Mouse (Mus musculus): Measurements from ENCODE around the gene Chac2. TPM values are rescaled to one million over a fixed set of nuclear protein-coding genes. Genes with fewer than 3 reads are reported as not detected.

Gene Chac2
- polyA plus RNA-seq, 1 experiment from 2014 or later: 24.4 TPM

GRCm38 (mm10) chr11:30986625-30987017, 471 bp upstream of the Chac2 start:
- DNase-seq (ENCODE audit: low spot score) (no peak), ATAC-seq (peak; percentile 75)
- Histone ChIP-seq H3K4me3 (ENCODE audit: low read depth, low read length) (peak overlapping the region; percentile 57), H3K4me2 (ENCODE audit: low read length) (peak overlapping the region; percentile 67), H3K9me3 (replicated peaks; ENCODE audit: control insufficient read depth, low read length) (no peaks in the 10 kb centered on the region), H3K9ac (ENCODE audit: low read length) (peak overlapping the region; percentile 70), H3K27ac (ENCODE audit: low read depth, low read length) (peak overlapping the region; percentile 55), H3K4me1 (ENCODE audit: control insufficient read depth, insufficient read depth, low read length) (peaks cover 4% of the 10 kb centered on the region; the same call in 1 of the 2 replicates), H3K36me3 (ENCODE audit: control insufficient read depth, insufficient read depth, low read length) (no peaks in the 10 kb centered on the region), H3K27me3 (replicated peaks; ENCODE audit: control insufficient read depth, insufficient read depth, low read length) (no peaks in the 10 kb centered on the region)
- 2% methylated on average over 2 of the region's 2 CpGs for WGBS

DNA sequence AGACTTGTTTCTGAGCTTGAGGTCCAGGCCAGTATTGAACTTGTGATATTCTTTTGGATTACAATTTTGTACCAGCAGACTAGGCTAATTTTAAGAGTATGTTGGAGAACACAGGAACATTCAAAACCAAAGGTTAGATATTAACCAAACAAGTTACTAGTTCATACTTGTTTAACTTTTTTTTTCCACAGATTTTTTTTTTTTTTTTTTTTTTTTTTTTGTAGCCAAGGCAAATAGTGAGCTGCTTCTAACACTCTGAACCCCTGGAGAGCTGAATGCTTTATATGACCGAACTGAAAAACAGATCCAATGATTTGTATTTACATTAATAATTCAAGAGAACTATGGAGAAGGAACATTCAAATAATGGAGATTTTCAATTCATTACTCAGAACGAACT, 913 bp downstream of the Chac2 start:
- H3K36me3 ChIP-seq (ENCODE audit: control insufficient read depth, insufficient read depth, low read length): no peaks in the 10 kb centered on the region
- H3K27me3 ChIP-seq (replicated peaks; ENCODE audit: control insufficient read depth, insufficient read depth, low read length): no peaks in the 10 kb centered on the region
- H3K4me2 ChIP-seq (ENCODE audit: low read length): peak overlapping the region; percentile 67
- H3K27ac ChIP-seq (ENCODE audit: low read depth, low read length): no peak overlapping the region
- H3K4me3 ChIP-seq (ENCODE audit: low read depth, low read length): peak overlapping the region; percentile 57; the same call in 1 of the 2 replicates
- DNase-seq (ENCODE audit: low spot score) (no peak), ATAC-seq (no peak)
- 40% methylated on average over 2 of the region's 2 CpGs for WGBS
- H3K9me3 ChIP-seq (replicated peaks; ENCODE audit: control insufficient read depth, low read length): no peaks in the 10 kb centered on the region
- H3K4me1 ChIP-seq (ENCODE audit: control insufficient read depth, insufficient read depth, low read length): peaks cover 4% of the 10 kb centered on the region; the same call in 1 of the 2 replicates
- no peak overlapping the region for H3K9ac ChIP-seq (ENCODE audit: low read length)

GRCm38 (mm10) chr11:30954279-30954725, 31.8 kb downstream of the Chac2 start, which contains the start of gene Erlec1:
Erlec1 (minus strand) TSS chr11:30954335.
- WGBS: under 1% methylated on average over 40 of the region's 40 CpGs
- H3K4me2 ChIP-seq (ENCODE audit: low read length): peak within 1 kb of the TSS; percentile 72

GRCm38 (mm10) chr11:30953469-30954154, 32.5 kb downstream of the Chac2 start:
- Histone ChIP-seq H3K9me3 (replicated peaks; ENCODE audit: control insufficient read depth, low read length) (peaks cover 3% of the 10 kb centered on the region; the same call in 1 of the 2 replicates), H3K9ac (ENCODE audit: low read length) (peak overlapping the region; percentile 75), H3K27me3 (replicated peaks; ENCODE audit: control insufficient read depth, insufficient read depth, low read length) (no peaks in the 10 kb centered on the region), H3K27ac (ENCODE audit: low read depth, low read length) (peak overlapping the region; percentile 78), H3K4me1 (ENCODE audit: control insufficient read depth, insufficient read depth, low read length) (peaks cover 6% of the 10 kb centered on the region), H3K4me2 (ENCODE audit: low read length) (peak overlapping the region; percentile 58), H3K4me3 (ENCODE audit: low read depth, low read length) (peak overlapping the region; percentile 68), H3K36me3 (ENCODE audit: control insufficient read depth, insufficient read depth, low read length) (peaks cover 25% of the 10 kb centered on the region)
- DNase-seq (ENCODE audit: low spot score) (peak; percentile 58), ATAC-seq (peak; percentile 92)
- WGBS: under 1% methylated on average over 20 of the region's 32 CpGs

More at GRCm38 (mm10) chr11:30954279-30954725, 31.8 kb downstream of the Chac2 start, which contains the start of gene Erlec1:
- peak within 1 kb of the TSS; percentile 78 for H3K27ac ChIP-seq (ENCODE audit: low read depth, low read length)
- peak; percentile 96 for DNase-seq (ENCODE audit: low spot score)
- peaks cover 18% of the 10 kb centered on the region for H3K36me3 ChIP-seq (ENCODE audit: control insufficient read depth, insufficient read depth, low read length)
- peaks cover 6% of the 10 kb centered on the region for H3K4me1 ChIP-seq (ENCODE audit: control insufficient read depth, insufficient read depth, low read length)
- no peaks in the 10 kb centered on the region for H3K27me3 ChIP-seq (replicated peaks; ENCODE audit: control insufficient read depth, insufficient read depth, low read length)
- peak; percentile 99 for ATAC-seq
- peaks cover 3% of the 10 kb centered on the region; the same call in 1 of the 2 replicates for H3K9me3 ChIP-seq (replicated peaks; ENCODE audit: control insufficient read depth, low read length)
- H3K4me3 ChIP-seq (ENCODE audit: low read depth, low read length): peak within 1 kb of the TSS; percentile 68
- H3K9ac ChIP-seq (ENCODE audit: low read length): peak within 1 kb of the TSS; percentile 85

DNA sequence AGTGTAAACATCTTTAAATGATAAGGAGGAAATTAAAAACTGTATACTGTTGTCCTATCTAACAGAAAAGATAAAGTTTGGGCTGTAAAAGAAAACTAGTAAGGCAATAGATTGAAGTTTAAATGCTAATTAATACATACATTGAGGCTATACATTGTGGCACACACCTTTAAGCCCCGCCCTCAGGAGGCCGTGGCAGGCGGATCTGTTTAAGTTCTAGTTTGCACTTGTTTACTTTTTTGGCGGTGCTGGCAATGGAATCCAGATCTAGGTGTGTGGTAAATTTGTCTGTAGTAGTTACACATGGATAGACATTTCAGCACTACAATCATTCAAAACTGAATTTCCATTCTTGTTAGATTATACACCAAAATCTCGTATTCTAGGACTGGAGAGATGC, 33.3 kb downstream of the Chac2 start:
- Histone ChIP-seq H3K4me3 (ENCODE audit: low read depth, low read length) (peak overlapping the region; percentile 68), H3K27ac (ENCODE audit: low read depth, low read length) (no peak overlapping the region), H3K4me2 (ENCODE audit: low read length) (peak overlapping the region; percentile 58), H3K36me3 (ENCODE audit: control insufficient read depth, insufficient read depth, low read length) (peaks cover 30% of the 10 kb centered on the region), H3K9me3 (replicated peaks; ENCODE audit: control insufficient read depth, low read length) (peaks cover 3% of the 10 kb centered on the region; the same call in 1 of the 2 replicates), H3K27me3 (replicated peaks; ENCODE audit: control insufficient read depth, insufficient read depth, low read length) (no peaks in the 10 kb centered on the region), H3K9ac (ENCODE audit: low read length) (peak overlapping the region; percentile 75; the same call in 1 of the 2 replicates), H3K4me1 (ENCODE audit: control insufficient read depth, insufficient read depth, low read length) (peaks cover 6% of the 10 kb centered on the region)
- ATAC-seq (no peak), DNase-seq (ENCODE audit: low spot score) (no peak)
- whole genome bisulfite sequencing: 73% methylated on average over 5 of the region's 5 CpGs

DNA sequence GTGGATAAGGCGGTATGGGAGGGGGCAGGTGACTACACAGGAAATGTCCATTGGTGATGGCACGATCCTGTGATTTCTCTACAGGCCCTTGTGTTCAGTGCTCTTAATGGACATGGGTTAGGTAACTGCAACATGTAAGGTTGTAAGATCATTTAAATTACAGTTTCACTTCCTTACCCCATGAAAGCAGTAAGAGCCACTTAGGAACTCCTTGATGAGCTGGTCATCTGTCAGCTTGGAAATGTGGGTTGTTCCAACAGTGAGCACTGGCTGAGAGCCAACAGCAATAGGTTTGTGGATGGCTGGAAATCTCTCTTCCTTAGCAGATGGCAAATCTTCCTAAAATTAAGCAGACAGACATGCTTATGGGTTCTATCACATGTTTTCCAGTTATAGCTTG, 42.6 kb downstream of the Chac2 start:
- Histone ChIP-seq H3K4me1 (ENCODE audit: control insufficient read depth, insufficient read depth, low read length) (no peaks in the 10 kb centered on the region), H3K9me3 (replicated peaks; ENCODE audit: control insufficient read depth, low read length) (no peaks in the 10 kb centered on the region), H3K9ac (ENCODE audit: low read length) (no peak overlapping the region), H3K27ac (ENCODE audit: low read depth, low read length) (no peak overlapping the region), H3K4me2 (ENCODE audit: low read length) (no peak overlapping the region), H3K4me3 (ENCODE audit: low read depth, low read length) (no peak overlapping the region), H3K36me3 (ENCODE audit: control insufficient read depth, insufficient read depth, low read length) (peaks cover 66% of the 10 kb centered on the region), H3K27me3 (replicated peaks; ENCODE audit: control insufficient read depth, insufficient read depth, low read length) (no peaks in the 10 kb centered on the region)
- ATAC-seq (no peak), DNase-seq (ENCODE audit: low spot score) (no peak)
- 95% methylated on average over 2 of the region's 2 CpGs for WGBS

DNA sequence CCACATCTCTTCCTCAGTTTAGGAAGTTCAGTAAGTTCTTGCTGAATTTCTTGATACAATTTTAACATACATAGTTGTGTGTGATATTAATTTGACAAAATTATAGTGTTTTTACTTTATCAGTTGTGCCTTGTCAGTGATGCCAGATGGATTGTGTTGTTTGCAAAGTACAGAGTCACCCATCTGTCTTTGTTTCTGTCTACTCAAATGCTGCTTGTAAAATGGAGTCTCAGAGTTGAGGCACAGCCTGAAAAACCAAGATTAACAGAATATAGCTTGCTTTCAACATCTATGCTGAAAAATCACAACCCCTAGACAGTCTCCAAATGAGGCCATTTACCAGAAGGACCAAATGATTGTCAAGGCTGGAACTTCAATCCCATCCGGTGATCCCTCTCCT, 57.7 kb downstream of the Chac2 start:
- DNase-seq (ENCODE audit: low spot score) (no peak), ATAC-seq (no peak)
- Histone ChIP-seq H3K4me2 (ENCODE audit: low read length) (no peak overlapping the region), H3K4me1 (ENCODE audit: control insufficient read depth, insufficient read depth, low read length) (no peaks in the 10 kb centered on the region), H3K9ac (ENCODE audit: low read length) (no peak overlapping the region), H3K4me3 (ENCODE audit: low read depth, low read length) (no peak overlapping the region), H3K36me3 (ENCODE audit: control insufficient read depth, insufficient read depth, low read length) (peaks cover 38% of the 10 kb centered on the region), H3K27ac (ENCODE audit: low read depth, low read length) (no peak overlapping the region), H3K27me3 (replicated peaks; ENCODE audit: control insufficient read depth, insufficient read depth, low read length) (no peaks in the 10 kb centered on the region), H3K9me3 (replicated peaks; ENCODE audit: control insufficient read depth, low read length) (no peaks in the 10 kb centered on the region)
- WGBS: 100% methylated on average over 1 of the region's 1 CpGs

DNA sequence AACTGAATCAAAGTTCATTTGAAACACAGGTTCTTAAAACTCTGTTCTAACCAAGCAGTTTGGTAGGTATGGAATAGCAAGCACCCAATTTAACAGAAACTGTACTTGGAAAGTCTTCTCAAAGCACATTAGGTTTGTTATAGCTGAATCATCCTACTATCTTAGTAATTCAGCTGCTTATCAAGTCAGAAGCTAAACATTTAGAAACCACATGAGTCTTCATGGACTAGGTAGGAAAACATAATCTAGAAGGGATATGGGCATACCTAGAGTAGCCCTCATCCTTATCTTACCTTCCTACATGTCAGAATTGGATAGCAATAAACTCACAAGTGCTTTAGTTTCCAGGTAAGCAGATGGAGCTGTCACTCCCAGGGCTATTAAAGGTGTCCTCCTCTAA, 58.1 kb downstream of the Chac2 start:
- ATAC-seq (no peak), DNase-seq (ENCODE audit: low spot score) (no peak)
- H3K27me3 ChIP-seq (replicated peaks; ENCODE audit: control insufficient read depth, insufficient read depth, low read length): no peaks in the 10 kb centered on the region
- H3K4me2 ChIP-seq (ENCODE audit: low read length): no peak overlapping the region
- no peaks in the 10 kb centered on the region for H3K9me3 ChIP-seq (replicated peaks; ENCODE audit: control insufficient read depth, low read length)
- H3K9ac ChIP-seq (ENCODE audit: low read length): no peak overlapping the region
- H3K4me3 ChIP-seq (ENCODE audit: low read depth, low read length): no peak overlapping the region
- no peak overlapping the region for H3K27ac ChIP-seq (ENCODE audit: low read depth, low read length)
- peaks cover 38% of the 10 kb centered on the region for H3K36me3 ChIP-seq (ENCODE audit: control insufficient read depth, insufficient read depth, low read length)
- H3K4me1 ChIP-seq (ENCODE audit: control insufficient read depth, insufficient read depth, low read length): no peaks in the 10 kb centered on the region
